Mouse (Mus musculus) E14TG2a.4 (cell line): ENCODE measurements at regions not wholly inside any gene's neighbourhood (a gene's known extent, or its start where the extent isn't known, plus 50 kb on each side); places are given as distances from the start of the nearest gene placed in this dataset.

Experiments used
- H3K27me3 ChIP-seq: 2 replicates; pipeline ENCODE4 v1.6.1; 2014; ENCODE audit warnings: low read length, control low read depth; ENCODE audit not compliant: insufficient read depth
- H3K36me3 ChIP-seq: 2 replicates; pipeline ENCODE4 v1.6.1; 2014; ENCODE audit warnings: low read length, control low read depth; ENCODE audit not compliant: insufficient read depth
- H3K4me1 ChIP-seq: replicated peaks from 2 replicates; pipeline ENCODE4 v1.6.1; 2014; ENCODE audit warnings: low read depth, low read length, control low read depth
- H3K4me3 ChIP-seq: replicated peaks from 2 replicates; pipeline ENCODE4 v1.5.1; 2014; ENCODE audit warnings: mild to moderate bottlenecking, low read length
- H3K9me3 ChIP-seq: 2 replicates; pipeline ENCODE4 v1.6.1; 2014; ENCODE audit warnings: low read length, control low read depth
- CTCF ChIP-seq: conservative IDR thresholded peaks from 2 replicates; pipeline ENCODE4 v1.5.1; 2014; ENCODE audit warnings: low read length
- NANOG ChIP-seq: IDR thresholded peaks from 2 replicates; pipeline ENCODE4 v1.6.1; 2014; ENCODE audit warnings: borderline replicate concordance, low read length, mixed read lengths
- POU5F1 ChIP-seq: IDR thresholded peaks from 2 replicates; pipeline ENCODE4 v1.6.1; 2014; ENCODE audit warnings: low read length, borderline replicate concordance

- H3K4me1 ChIP-seq = peaks cover 31% of the 10 kb centered on the region
- H3K36me3 ChIP-seq = no peaks in the 10 kb centered on the region
- no peak for TF ChIP-seq CTCF
- no peak for TF ChIP-seq POU5F1
- no peak for TF ChIP-seq NANOG
- H3K9me3 ChIP-seq = no peaks in the 10 kb centered on the region
- H3K27me3 ChIP-seq = no peaks in the 10 kb centered on the region
- H3K4me3 ChIP-seq = no peak overlapping the region
Observed at GRCm38 (mm10) chr12:97918416-97918815, 340.8 kb downstream of the Galc start.

GRCm38 (mm10) chr12:97915026-97915425 is 344.2 kb downstream of the Galc start:
- Histone ChIP-seq H3K9me3 (no peaks in the 10 kb centered on the region), H3K36me3 (no peaks in the 10 kb centered on the region), H3K4me1 (peaks cover 12% of the 10 kb centered on the region), H3K4me3 (no peak overlapping the region), H3K27me3 (no peaks in the 10 kb centered on the region)
- TF ChIP-seq CTCF (no peak), NANOG (no peak), POU5F1 (no peak)

- Histone ChIP-seq H3K4me3 (no peak overlapping the region), H3K36me3 (no peaks in the 10 kb centered on the region), H3K27me3 (no peaks in the 10 kb centered on the region), H3K4me1 (peaks cover 12% of the 10 kb centered on the region), H3K9me3 (no peaks in the 10 kb centered on the region)
- no peak for TF ChIP-seq POU5F1
- TF ChIP-seq CTCF = no peak
- no peak for TF ChIP-seq NANOG
Observed at GRCm38 (mm10) chr12:97912730-97913129, 346.5 kb downstream of the Galc start.

GRCm38 (mm10) chr12:97899266-97899665 is 360.0 kb downstream of the Galc start:
- TF ChIP-seq NANOG (no peak), POU5F1 (no peak), CTCF (no peak)
- no peaks in the 10 kb centered on the region for H3K36me3 ChIP-seq
- no peaks in the 10 kb centered on the region for H3K4me1 ChIP-seq
- H3K27me3 ChIP-seq = no peaks in the 10 kb centered on the region
- H3K4me3 ChIP-seq = no peak overlapping the region
- H3K9me3 ChIP-seq = no peaks in the 10 kb centered on the region

- H3K9me3 ChIP-seq = no peaks in the 10 kb centered on the region
- H3K4me1 ChIP-seq = no peaks in the 10 kb centered on the region
Observed at GRCm38 (mm10) chr12:97898178-97898577, 361.1 kb downstream of the Galc start.

GRCm38 (mm10) chr12:97895981-97896380 is 363.3 kb downstream of the Galc start:
- no peak for TF ChIP-seq CTCF
- no peak for TF ChIP-seq NANOG
- no peak for TF ChIP-seq POU5F1
- Histone ChIP-seq H3K36me3 (no peaks in the 10 kb centered on the region), H3K27me3 (no peaks in the 10 kb centered on the region), H3K9me3 (no peaks in the 10 kb centered on the region), H3K4me3 (no peak overlapping the region), H3K4me1 (no peaks in the 10 kb centered on the region)

More at GRCm38 (mm10) chr12:97898178-97898577, 361.1 kb downstream of the Galc start:
- no peak overlapping the region for H3K4me3 ChIP-seq
- H3K36me3 ChIP-seq = no peaks in the 10 kb centered on the region
- no peaks in the 10 kb centered on the region for H3K27me3 ChIP-seq
- TF ChIP-seq NANOG (no peak), POU5F1 (no peak), CTCF (no peak)

GRCm38 (mm10) chr12:97888801-97889455 is 370.3 kb downstream of the Galc start:
- TF ChIP-seq POU5F1 = no peak
- TF ChIP-seq NANOG = no peak
- no peak for TF ChIP-seq CTCF
- no peak overlapping the region for H3K4me3 ChIP-seq
- H3K27me3 ChIP-seq = no peaks in the 10 kb centered on the region
- H3K36me3 ChIP-seq = no peaks in the 10 kb centered on the region
- no peaks in the 10 kb centered on the region for H3K9me3 ChIP-seq
- H3K4me1 ChIP-seq = no peaks in the 10 kb centered on the region

- H3K27me3 ChIP-seq = no peaks in the 10 kb centered on the region
- H3K36me3 ChIP-seq = no peaks in the 10 kb centered on the region
- TF ChIP-seq POU5F1 (no peak), NANOG (no peak), CTCF (no peak)
- H3K9me3 ChIP-seq = no peaks in the 10 kb centered on the region
- H3K4me1 ChIP-seq = no peaks in the 10 kb centered on the region
- no peak overlapping the region for H3K4me3 ChIP-seq
Observed at GRCm38 (mm10) chr12:97888291-97888800, 370.9 kb downstream of the Galc start.
